Mouse (Mus musculus) heart, postnatal 0 days (tissue): ENCODE data around the gene Noxa1. TPM values are rescaled to one million over a fixed set of nuclear protein-coding genes. Genes with fewer than 3 reads are reported as not detected.

Source experiments
- ATAC-seq: fragments of 200-750 bp; cut with Nextera tagmentation; 2 replicates; pipeline ENCODE4 v1.8.0; 2017; ENCODE audit warnings: low read depth, moderate number of reproducible peaks, moderate library complexity; ENCODE audit not compliant: insufficient read depth
- DNase-seq: peaks from one replicate; pipeline ENCODE4 v3.0.0-alpha.2; 2016; ENCODE audit warnings: low spot score
- H3K27ac ChIP-seq: fragments of 300-500 bp; sonication (generic); 2 replicates; pipeline ENCODE4 v1.5.1; 2014; ENCODE audit warnings: low read depth, mild to moderate bottlenecking
- H3K27me3 ChIP-seq: fragments of 300-500 bp; sonication (generic); 2 replicates; pipeline ENCODE4 v1.6.1; 2014; ENCODE audit warnings: low read length, mixed read lengths; ENCODE audit not compliant: control insufficient read depth, insufficient read depth
- H3K36me3 ChIP-seq: fragments of 300-500 bp; sonication (generic); replicated peaks from 2 replicates; pipeline ENCODE4 v1.6.1; 2014; ENCODE audit warnings: low read length, mixed read lengths; ENCODE audit not compliant: control insufficient read depth, insufficient read depth
- H3K4me1 ChIP-seq: fragments of 300-500 bp; sonication (generic); 2 replicates; pipeline ENCODE4 v1.6.1; 2014; ENCODE audit warnings: antibody characterized with exemption; ENCODE audit not compliant: control insufficient read depth, insufficient read depth
- H3K4me2 ChIP-seq: fragments of 300-500 bp; sonication (generic); 2 replicates; pipeline ENCODE4 v1.6.1; 2014; ENCODE audit warnings: low read depth, mild to moderate bottlenecking, low read length, moderate library complexity
- H3K4me3 ChIP-seq: fragments of 300-500 bp; sonication (generic); 2 replicates; pipeline ENCODE4 v1.5.1; 2014; ENCODE audit warnings: low read depth, low read length
- H3K9ac ChIP-seq: fragments of 300-500 bp; sonication (generic); replicated peaks from 2 replicates; pipeline ENCODE4 v1.6.1; 2014; ENCODE audit warnings: low read depth, low read length, mixed read lengths
- H3K9me3 ChIP-seq: fragments of 300-500 bp; sonication (generic); replicated peaks from 2 replicates; pipeline ENCODE4 v1.6.1; 2016; ENCODE audit warnings: low read length; ENCODE audit not compliant: control insufficient read depth
- CTCF ChIP-seq: IDR thresholded peaks from 2 replicates; pipeline ENCODE4 v1.5.1; 2016; ENCODE audit warnings: antibody characterized with exemption, control low read depth, low read depth
- EP300 ChIP-seq: IDR thresholded peaks from 2 replicates; pipeline ENCODE4 v1.6.1; 2016; ENCODE audit warnings: antibody characterized with exemption, low read depth
- WGBS: fragments of 180-500 bp; shearing (Covaris S2); extraction: QIAGEN DNeasy Blood & Tissue Kit; methylation state at CpG from one replicate; pipeline ENCODE4 v1.1.7; 2014; 5-methylcytosine and 5-hydroxymethylcytosine counted together
- polyA plus RNA-seq: library from polyadenylated mRNA; unstranded; fragments of >200 nt; fragmentation: Nextera tagmentation; extraction: Ambion mirVana; gene quantifications from 2 replicates; pipeline ENCODE4 v1.2.1, GENCODE M21; 2015
- total RNA-seq: library from RNA; depleted of rRNA; stranded (reverse); fragments of >200 nt; gene quantifications from 2 replicates; pipeline ENCODE4 v1.2.3, GENCODE M21; 2014; ENCODE audit warnings: low replicate concordance

The Noxa1 gene
- total and polyA plus RNA-seq, 2 experiments from 2014 or later = not detected

DNA sequence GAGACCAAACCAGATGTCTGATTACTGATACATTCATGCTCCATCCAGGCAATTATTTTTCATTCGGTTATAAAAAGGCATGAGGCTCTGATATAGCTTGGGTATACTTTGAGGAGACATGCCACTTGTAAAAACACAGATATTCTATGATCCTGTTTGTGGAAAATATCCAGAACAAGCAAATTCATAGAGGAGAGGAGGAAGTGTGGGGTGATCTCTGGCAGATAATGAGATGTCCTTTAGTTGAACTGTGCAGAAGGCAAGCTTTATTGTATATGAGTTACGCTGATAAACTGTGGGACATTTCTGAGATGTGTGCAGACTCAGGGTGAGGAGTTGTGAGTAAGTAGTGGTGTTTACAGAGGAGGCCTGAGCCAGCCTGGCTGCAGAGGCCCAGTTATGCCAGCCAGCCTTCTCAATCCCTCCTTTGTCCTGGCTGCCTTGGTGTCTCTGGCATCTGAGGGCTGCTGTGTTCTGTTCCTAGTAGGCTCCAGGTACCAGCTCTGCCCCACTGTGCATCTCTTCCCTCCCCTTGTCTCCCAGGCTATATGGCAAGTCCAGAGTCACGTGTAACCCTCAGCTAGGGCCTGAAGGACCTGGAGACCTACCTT lies 3.2 kb upstream of the Noxa1 start:
- no peak overlapping the region for H3K27ac ChIP-seq
- no peaks in the 10 kb centered on the region for H3K9me3 ChIP-seq
- H3K9ac ChIP-seq = no peak overlapping the region
- WGBS = 58% methylated on average over 3 of the region's 3 CpGs
- DNase-seq (no peak), ATAC-seq (no peak)
- no peaks in the 10 kb centered on the region for H3K4me1 ChIP-seq
- no peak overlapping the region for H3K4me3 ChIP-seq
- H3K27me3 ChIP-seq = peaks cover 15% of the 10 kb centered on the region; the same call in 1 of the 2 replicates
- no peak overlapping the region for H3K4me2 ChIP-seq
- TF ChIP-seq CTCF (no peak), EP300 (no peak)
- H3K36me3 ChIP-seq = no peaks in the 10 kb centered on the region

DNA sequence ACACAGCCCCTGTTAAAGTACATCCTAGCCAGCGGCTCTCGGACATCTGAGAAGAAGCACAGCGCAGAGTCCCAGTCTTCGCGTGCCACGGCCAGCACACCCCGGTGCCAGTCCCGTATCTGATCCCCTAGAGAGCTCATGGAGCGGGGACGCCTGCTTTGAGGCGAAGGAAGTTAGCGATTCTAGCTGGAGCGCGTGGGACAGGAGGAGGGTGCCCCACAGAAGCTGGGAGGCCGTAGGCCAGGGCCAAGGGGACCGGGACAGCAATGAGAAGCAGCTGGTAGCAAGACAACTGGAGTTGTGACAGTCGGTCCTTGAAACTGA lies 202 bp downstream of the Noxa1 start:
- H3K4me1 ChIP-seq = no peaks in the 10 kb centered on the region
- peaks cover 15% of the 10 kb centered on the region; the same call in 1 of the 2 replicates for H3K27me3 ChIP-seq
- H3K4me3 ChIP-seq = no peak overlapping the region; the same call in 1 of the 2 replicates
- TF ChIP-seq CTCF = no peak
- TF ChIP-seq EP300 = no peak
- H3K9me3 ChIP-seq = no peaks in the 10 kb centered on the region
- H3K27ac ChIP-seq = no peak overlapping the region
- DNase-seq (no peak), ATAC-seq (no peak)
- H3K36me3 ChIP-seq = no peaks in the 10 kb centered on the region
- H3K4me2 ChIP-seq = peak overlapping the region; percentile 18; the same call in 1 of the 2 replicates
- WGBS = 34% methylated on average over 17 of the region's 17 CpGs
- no peak overlapping the region for H3K9ac ChIP-seq

DNA sequence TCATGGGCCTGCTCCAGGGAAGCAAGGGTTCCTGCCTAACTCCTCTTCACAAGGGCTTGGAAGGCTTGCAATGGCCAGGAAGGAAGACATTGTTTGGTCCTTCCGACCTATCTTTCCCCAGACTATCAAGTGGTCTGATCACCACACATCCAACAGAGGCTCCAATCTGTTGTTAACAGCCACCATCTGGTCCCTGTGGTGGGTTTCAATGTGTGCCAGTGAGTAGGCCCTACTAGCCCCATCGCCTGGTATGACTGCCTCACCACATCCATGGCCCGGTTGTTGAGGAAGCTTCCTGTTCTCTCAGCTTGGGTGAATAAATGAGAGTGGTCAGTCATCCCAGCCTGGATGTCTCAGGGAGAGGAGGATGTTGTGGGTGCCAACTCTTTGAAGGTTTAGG lies 6.3 kb downstream of the Noxa1 start:
- DNase-seq = no peak
- no peak overlapping the region for H3K9ac ChIP-seq
- H3K27me3 ChIP-seq = peaks cover 2% of the 10 kb centered on the region; the same call in 1 of the 2 replicates
- no peaks in the 10 kb centered on the region for H3K36me3 ChIP-seq
- H3K4me2 ChIP-seq = no peak overlapping the region
- H3K27ac ChIP-seq = no peak overlapping the region
- 66% methylated on average over 3 of the region's 3 CpGs for WGBS
- no peaks in the 10 kb centered on the region for H3K9me3 ChIP-seq
- no peak for ATAC-seq
- 0 out of 2 replicates have a peak, but pooled peaks cover 2% of the 10 kb centered on the region for H3K4me1 ChIP-seq
- H3K4me3 ChIP-seq = no peak overlapping the region
- no peak for TF ChIP-seq CTCF
- TF ChIP-seq EP300 = no peak

DNA sequence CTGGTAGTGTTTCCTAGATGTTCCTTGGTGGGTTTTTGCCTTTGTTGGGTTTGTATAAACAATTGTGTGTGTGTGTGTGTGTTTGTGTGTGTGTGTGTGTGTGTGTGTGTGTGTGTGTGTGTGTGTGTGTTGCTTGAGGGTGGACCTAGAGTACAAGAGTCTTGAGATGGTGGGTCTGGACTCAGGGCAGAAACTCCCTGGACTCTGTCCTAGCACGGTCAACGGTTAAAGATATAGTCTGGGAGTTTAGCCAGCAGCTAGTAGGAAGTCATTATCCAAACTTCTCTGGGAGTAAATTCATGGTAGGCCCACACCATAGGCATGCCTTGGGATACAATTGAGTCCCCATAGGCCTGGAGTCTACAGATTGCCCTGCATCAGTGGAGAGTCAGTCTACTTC lies 7.1 kb downstream of the Noxa1 start:
- Histone ChIP-seq H3K9ac (no peak overlapping the region), H3K27ac (no peak overlapping the region), H3K4me1 (0 out of 2 replicates have a peak, but pooled peaks cover 2% of the 10 kb centered on the region), H3K27me3 (no peaks in the 10 kb centered on the region), H3K9me3 (no peaks in the 10 kb centered on the region), H3K4me2 (no peak overlapping the region), H3K36me3 (no peaks in the 10 kb centered on the region), H3K4me3 (no peak overlapping the region)
- ATAC-seq = no peak
- 39% methylated on average over 2 of the region's 2 CpGs for WGBS
- no peak for DNase-seq
- no peak for TF ChIP-seq CTCF
- no peak for TF ChIP-seq EP300

DNA sequence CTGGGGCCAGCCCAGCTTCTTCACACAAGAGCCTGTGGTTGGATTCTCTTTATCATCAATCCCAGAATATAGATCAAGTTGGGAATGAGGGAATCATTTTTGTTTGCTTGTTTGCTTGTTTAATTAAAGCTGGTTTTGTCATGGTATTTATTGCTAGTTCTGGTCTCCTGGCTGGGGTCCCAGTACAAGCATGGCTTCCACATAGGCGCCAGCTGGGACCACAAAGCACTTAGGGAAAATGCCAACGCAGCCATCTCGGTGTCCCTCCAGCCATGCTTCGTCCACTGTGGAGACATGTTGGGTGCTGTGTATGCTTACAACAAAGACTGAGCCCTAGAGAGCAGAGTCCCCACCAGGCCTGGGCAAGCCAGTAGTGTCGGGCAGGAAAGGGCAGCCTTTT lies 9.4 kb downstream of the Noxa1 start:
- TF ChIP-seq CTCF (no peak), EP300 (no peak)
- Histone ChIP-seq H3K9ac (no peak overlapping the region), H3K4me3 (no peak overlapping the region), H3K9me3 (no peaks in the 10 kb centered on the region), H3K4me1 (0 out of 2 replicates have a peak, but pooled peaks cover 2% of the 10 kb centered on the region), H3K27me3 (no peaks in the 10 kb centered on the region), H3K36me3 (no peaks in the 10 kb centered on the region), H3K4me2 (no peak overlapping the region), H3K27ac (no peak overlapping the region)
- DNase-seq (no peak), ATAC-seq (no peak)
- WGBS = 88% methylated on average over 5 of the region's 5 CpGs

DNA sequence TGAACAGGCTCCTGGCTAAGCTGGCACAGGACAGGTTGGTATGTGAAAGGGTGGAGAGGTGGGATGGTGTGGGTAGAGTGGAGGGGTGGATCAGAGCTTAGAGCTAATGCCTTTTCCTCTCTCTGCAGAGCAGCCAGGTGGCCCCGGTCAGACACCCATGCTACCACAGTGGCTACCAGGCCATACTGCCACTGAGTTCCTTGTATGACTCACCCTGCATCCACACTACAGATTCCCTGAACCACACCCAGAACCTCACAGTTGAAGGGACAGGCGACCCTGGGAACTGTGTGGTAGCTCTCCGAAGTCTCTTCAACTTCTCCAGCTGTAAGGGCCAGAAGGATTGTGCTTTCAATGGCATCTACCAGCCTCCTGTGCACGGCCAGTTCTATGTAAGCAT lies 11.3 kb downstream of the Noxa1 start:
- Histone ChIP-seq H3K27ac (no peak overlapping the region), H3K4me1 (0 out of 2 replicates have a peak, but pooled peaks cover 2% of the 10 kb centered on the region), H3K36me3 (no peaks in the 10 kb centered on the region), H3K4me3 (no peak overlapping the region), H3K27me3 (no peaks in the 10 kb centered on the region), H3K4me2 (no peak overlapping the region), H3K9ac (no peak overlapping the region), H3K9me3 (no peaks in the 10 kb centered on the region)
- WGBS = 64% methylated on average over 4 of the region's 4 CpGs
- TF ChIP-seq CTCF (no peak), EP300 (no peak)
- no peak for ATAC-seq
- no peak for DNase-seq
